Mouse (Mus musculus): ENCODE measurements around the gene Helz2. TPM values are rescaled to one million over a fixed set of nuclear protein-coding genes. Genes with fewer than 3 reads are reported as not detected.
"Not testable (repeated sequence)": the region's sequence is repeated elsewhere in the genome, so short reads cannot be mapped to it uniquely, and the experiment has no call there.

Helz2 gene
- total RNA-seq, 2 experiments from 2014 or later: 5.4 to 18.0 TPM

DNA sequence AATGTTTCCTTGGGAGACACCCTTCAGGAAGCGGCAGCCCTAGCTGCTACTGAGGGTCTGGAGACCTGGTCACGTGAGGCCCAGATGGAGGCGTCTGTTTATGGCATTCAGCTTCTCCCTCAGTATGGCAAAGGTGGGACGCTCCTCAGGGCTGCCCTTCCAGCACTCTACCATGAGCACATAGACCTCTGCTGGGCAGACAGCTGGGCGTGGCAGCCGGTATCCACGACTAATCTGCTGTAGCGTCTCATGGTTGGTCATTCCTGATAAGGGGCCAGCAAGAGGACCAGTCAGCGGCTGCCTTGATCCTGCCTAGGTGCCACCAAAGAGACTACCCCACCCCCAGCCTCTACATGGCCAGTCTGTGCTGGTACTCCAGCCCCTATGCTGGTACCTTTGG is 35.7 kb downstream of the Helz2 start:
- peak; percentile 79 for ATAC-seq (replicated peaks; ENCODE audit: low FRiP score, low TSS enrichment, poor library complexity, severe bottlenecking)

DNA sequence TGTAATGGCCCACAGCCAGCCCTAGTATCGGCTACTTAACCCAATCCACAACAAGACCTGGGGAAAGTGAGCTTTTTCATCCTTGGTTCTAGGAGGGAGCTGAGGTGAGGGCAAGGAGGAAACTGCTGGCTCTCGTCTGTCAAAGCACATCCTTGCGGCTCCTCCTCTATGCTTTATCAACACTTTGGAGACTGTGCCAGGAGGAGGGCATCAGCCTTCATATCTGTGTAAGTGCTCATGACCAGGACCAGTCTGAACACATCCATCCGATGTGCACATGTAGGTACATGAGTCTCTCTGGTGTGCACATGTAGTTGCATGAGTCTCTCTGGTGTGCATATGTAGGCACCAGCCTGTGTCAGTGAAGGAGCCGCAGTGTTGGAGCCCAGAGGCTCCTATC is 36.1 kb downstream of the Helz2 start:
- peak; percentile 31; the same call in 1 of the 2 replicates for ATAC-seq (replicated peaks; ENCODE audit: low FRiP score, low TSS enrichment, poor library complexity, severe bottlenecking)

DNA sequence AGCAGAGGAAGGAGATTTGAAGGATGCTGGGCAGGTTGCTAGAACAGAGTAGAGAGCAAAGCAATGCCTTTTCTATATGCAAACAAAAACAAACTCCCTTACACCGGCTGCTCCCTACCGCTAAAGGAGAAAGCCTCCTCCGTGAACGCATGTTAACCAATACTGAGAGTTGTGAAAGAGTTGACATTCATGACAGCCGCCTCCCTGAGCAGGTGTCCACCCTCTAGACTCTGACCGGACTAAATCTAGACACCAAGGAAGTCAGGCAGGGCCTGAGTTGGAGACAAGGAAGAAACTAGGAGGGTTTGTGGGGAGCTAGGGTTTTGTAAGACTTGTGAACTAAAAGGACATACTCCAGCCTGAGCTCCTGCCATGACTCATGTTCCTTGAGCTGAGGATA is 38.9 kb downstream of the Helz2 start:
- no peak for ATAC-seq (replicated peaks; ENCODE audit: low FRiP score, low TSS enrichment, poor library complexity, severe bottlenecking)

DNA sequence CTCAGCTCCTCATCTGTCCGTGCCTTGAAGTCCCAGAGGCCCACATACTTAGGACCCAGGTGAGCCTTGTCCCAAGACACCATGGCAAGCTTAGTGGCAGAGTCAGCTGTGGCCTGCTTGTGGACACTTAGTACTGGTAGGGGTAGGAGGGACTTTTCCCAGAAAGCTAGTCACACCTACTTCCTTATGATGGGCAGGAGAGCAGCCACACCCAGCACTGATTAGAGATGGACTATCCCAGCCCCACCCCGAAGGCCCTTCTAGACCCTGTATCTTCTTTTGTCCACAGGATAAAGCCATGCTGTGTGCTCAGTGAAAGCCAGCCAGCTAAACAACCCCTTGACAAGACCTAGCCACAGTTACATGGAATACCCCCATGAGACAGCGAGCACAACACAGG is 39.4 kb downstream of the Helz2 start, which contains the start of gene Ptk6:
Gene Ptk6 (minus strand): TSS at position 368 of the 400 bp plus-strand sequence.
- ATAC-seq (replicated peaks; ENCODE audit: low FRiP score, low TSS enrichment, poor library complexity, severe bottlenecking): no peak

- ATAC-seq (replicated peaks; ENCODE audit: low FRiP score, low TSS enrichment, poor library complexity, severe bottlenecking): no peak
Measured at GRCm38 (mm10) chr2:181201606-181202005, 40.2 kb downstream of the Helz2 start.

GRCm38 (mm10) chr2:181196628-181197300 is 45.1 kb downstream of the Helz2 start:
- ATAC-seq (replicated peaks; ENCODE audit: low FRiP score, low TSS enrichment, poor library complexity, severe bottlenecking): 0 out of 2 replicates have a peak, but pooled peaks have one; percentile 34

GRCm38 (mm10) chr2:181193044-181193443 is 48.8 kb downstream of the Helz2 start:
- no peak for ATAC-seq (replicated peaks; ENCODE audit: low FRiP score, low TSS enrichment, poor library complexity, severe bottlenecking)

DNA sequence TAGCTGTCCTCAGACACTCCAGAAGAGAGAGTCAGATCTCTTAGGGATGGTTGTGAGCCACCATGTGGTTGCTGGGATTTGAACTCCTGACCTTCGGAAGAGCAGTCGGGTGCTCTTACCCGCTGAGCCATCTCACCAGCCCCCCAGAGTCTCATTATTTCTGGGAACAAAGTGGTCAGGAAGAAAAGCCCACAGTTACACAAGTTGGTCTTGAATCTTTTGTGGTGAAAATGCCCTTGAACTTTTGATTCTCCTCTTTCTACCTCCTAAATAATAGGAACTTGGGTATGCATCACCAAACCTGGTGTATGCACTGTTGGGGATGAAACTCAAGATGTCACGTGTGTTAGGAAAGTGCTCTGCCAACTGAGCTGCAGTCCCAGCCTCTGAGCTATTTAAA is 49.9 kb downstream of the Helz2 start:
- ATAC-seq (replicated peaks; ENCODE audit: low FRiP score, low TSS enrichment, poor library complexity, severe bottlenecking): no peak

GRCm38 (mm10) chr2:181191385-181191784 is 50.4 kb downstream of the Helz2 start:
- not testable (repeated sequence) for ATAC-seq (replicated peaks; ENCODE audit: low FRiP score, low TSS enrichment, poor library complexity, severe bottlenecking)

DNA sequence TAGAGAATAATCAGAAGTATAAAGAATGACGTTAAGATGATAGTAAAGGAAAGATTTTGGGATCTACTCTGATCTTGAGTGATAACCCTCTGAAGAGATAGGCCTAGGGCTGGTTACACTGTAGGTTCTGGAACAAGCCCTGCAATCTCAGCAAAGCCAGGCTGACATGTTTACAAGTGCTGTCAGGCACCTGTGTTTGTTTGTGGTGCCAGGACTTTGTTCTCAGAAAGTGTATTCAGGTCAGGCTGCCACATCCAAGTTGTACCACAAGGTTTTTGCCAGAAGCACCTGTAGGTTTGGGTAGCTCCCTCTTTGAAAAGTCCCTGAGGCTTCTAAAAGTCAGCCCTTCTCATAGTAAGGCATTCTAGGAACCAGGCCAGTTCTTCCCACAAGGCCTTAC is 52.5 kb downstream of the Helz2 start:
- ATAC-seq (replicated peaks; ENCODE audit: low FRiP score, low TSS enrichment, poor library complexity, severe bottlenecking): no peak

- ATAC-seq (replicated peaks; ENCODE audit: low FRiP score, low TSS enrichment, poor library complexity, severe bottlenecking): no peak
Measured at GRCm38 (mm10) chr2:181188681-181189080, 53.1 kb downstream of the Helz2 start.

DNA sequence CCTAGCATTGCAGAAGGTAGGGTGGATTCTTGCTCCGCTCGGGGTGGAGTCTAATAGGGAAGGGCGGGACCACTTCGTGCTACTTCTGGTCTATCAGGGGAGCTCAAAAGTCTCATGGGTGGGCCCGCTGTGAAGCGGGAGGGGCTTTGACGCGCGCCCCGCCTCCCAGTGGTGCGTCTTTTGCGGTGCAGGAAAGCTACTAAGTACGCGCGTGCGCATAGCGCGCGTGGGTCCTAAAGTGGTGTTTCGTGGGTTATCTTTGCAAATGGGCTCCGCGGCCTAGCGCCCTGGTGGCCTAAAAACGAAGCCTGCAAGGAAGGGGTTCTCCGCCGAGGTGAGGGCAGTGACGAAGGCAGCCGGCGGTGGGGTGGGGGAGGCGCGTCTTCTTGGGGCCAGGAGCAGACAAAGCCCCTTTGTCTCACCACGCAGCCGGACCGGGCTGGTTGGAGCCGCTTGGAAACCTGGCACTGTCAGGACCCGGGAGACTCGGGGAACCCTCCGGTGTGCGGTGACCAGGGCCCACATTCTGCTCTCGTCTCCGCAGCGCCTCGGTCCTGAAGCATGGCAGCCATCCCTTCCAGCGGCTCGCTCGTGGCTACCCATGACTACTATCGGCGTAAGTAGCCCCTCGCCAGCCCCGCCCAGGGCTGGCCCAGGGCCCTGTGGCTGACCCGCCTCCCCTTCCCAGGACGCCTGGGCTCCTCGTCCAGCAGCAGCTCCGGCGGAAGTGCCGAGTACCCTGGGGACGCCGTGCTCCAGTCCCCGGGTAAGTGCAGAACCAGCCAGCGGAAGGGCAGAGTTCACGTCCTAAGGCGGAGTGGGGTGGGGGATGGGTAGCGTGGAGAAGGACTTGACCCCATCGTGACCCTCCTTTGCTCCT is 54.5 kb downstream of the Helz2 start, which contains the start of gene Ppdpf:
Gene Ppdpf (plus strand): TSS at position 127 of the 880 bp plus-strand sequence.
- ATAC-seq (replicated peaks; ENCODE audit: low FRiP score, low TSS enrichment, poor library complexity, severe bottlenecking): peak; percentile 95

DNA sequence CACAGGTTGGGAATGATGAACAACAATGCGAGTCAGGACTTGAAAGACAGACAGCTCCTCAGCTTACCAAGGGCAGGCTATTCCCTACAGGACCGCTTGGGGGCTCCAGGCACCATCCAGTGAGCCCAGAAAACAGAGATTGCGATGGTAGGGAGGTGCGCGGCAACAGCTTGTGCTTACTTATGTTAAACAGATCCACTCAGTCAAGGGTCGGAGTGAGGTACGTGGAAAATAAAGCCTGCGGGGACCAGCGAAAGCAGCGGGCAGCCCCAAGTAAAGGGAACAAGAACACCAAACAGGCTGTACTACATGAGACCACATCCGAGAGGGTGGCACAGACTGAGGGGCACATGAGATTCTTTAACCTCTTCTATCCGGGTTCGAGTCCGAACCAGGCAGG is 55.2 kb downstream of the Helz2 start:
- peak; percentile 84 for ATAC-seq (replicated peaks; ENCODE audit: low FRiP score, low TSS enrichment, poor library complexity, severe bottlenecking)

DNA sequence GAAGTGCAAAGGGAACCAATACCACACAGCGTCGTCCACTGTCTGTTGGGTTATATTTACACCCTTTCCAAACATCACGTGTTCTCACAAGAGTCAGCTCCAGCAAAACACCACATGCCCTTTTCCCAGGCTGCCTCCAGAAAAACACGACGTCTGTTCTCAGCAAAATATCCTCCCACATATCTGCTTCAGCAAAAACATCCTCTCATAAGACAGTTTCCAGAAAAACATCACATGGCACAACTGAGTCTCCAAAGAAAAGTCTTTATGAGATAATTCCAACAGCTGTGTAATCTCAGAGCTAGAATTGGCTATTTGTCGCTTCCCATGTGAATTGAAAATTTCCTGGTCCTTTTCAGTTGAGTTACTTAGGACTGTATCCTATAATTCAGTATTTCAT is 60.9 kb downstream of the Helz2 start:
- no peak for ATAC-seq (replicated peaks; ENCODE audit: low FRiP score, low TSS enrichment, poor library complexity, severe bottlenecking)

- no peak for ATAC-seq (replicated peaks; ENCODE audit: low FRiP score, low TSS enrichment, poor library complexity, severe bottlenecking)
Measured at GRCm38 (mm10) chr2:181178471-181178870, 63.4 kb downstream of the Helz2 start.

GRCm38 (mm10) chr2:181178015-181178414 is 63.8 kb downstream of the Helz2 start:
- no peak for ATAC-seq (replicated peaks; ENCODE audit: low FRiP score, low TSS enrichment, poor library complexity, severe bottlenecking)

Other genes with a start within 250 kb of the Helz2 start
- not detected in 2 replicates for gene Chrna4, start 198.5 kb downstream of the Helz2 start, total RNA-seq (2014; fragmentation: Nextera tagmentation)
- gene Chrna4, start 198.5 kb downstream of the Helz2 start, total RNA-seq (2017): not detected in 2 replicates
- gene Kcnq2, start 106.7 kb downstream of the Helz2 start, total RNA-seq (2014; fragmentation: Nextera tagmentation): not detected in 2 replicates
- gene Kcnq2, start 106.7 kb downstream of the Helz2 start, total RNA-seq (2017): not detected in 2 replicates
- gene Eef1a2, start 85.0 kb downstream of the Helz2 start, total RNA-seq (2014; fragmentation: Nextera tagmentation): not detected in 2 replicates
- not detected in 2 replicates for gene Eef1a2, start 85.0 kb downstream of the Helz2 start, total RNA-seq (2017)
- gene Ppdpf, start 54.8 kb downstream of the Helz2 start, total RNA-seq (2014; fragmentation: Nextera tagmentation): 73.6 and 95.2 TPM in 2 replicates
- gene Ppdpf, start 54.8 kb downstream of the Helz2 start, total RNA-seq (2017): 67.4 and 68.6 TPM in 2 replicates
- gene Ptk6, start 39.2 kb downstream of the Helz2 start, total RNA-seq (2014; fragmentation: Nextera tagmentation): not detected in 2 replicates
- not detected in 2 replicates for gene Ptk6, start 39.2 kb downstream of the Helz2 start, total RNA-seq (2017)
- gene Srms, start 28.8 kb downstream of the Helz2 start, total RNA-seq (2014; fragmentation: Nextera tagmentation): not detected in 2 replicates
- gene Srms, start 28.8 kb downstream of the Helz2 start, total RNA-seq (2017): not detected in 2 replicates
- gene Fndc11, start 22.0 kb downstream of the Helz2 start, total RNA-seq (2014; fragmentation: Nextera tagmentation): not detected in 2 replicates
- not detected in 2 replicates for gene Fndc11, start 22.0 kb downstream of the Helz2 start, total RNA-seq (2017)
- 20.7 and 21.3 TPM in 2 replicates for gene Gmeb2, start 46.0 kb upstream of the Helz2 start, total RNA-seq (2014; fragmentation: Nextera tagmentation)
- gene Gmeb2, start 46.0 kb upstream of the Helz2 start, total RNA-seq (2017): 8.5 and 9.4 TPM in 2 replicates
- not detected in 2 replicates for gene Stmn3, start 72.5 kb upstream of the Helz2 start, total RNA-seq (2014; fragmentation: Nextera tagmentation)
- gene Stmn3, start 72.5 kb upstream of the Helz2 start, total RNA-seq (2017): not detected in 2 replicates
- 110 and 144 TPM in 2 replicates for gene Rtel1, start 77.7 kb upstream of the Helz2 start, total RNA-seq (2014; fragmentation: Nextera tagmentation)
- 45.6 and 78.9 TPM in 2 replicates for gene Rtel1, start 77.7 kb upstream of the Helz2 start, total RNA-seq (2017)
- gene Zgpat, start 122.9 kb upstream of the Helz2 start, total RNA-seq (2014; fragmentation: Nextera tagmentation): 20.3 and 25.2 TPM in 2 replicates
- 26.2 and 45.0 TPM in 2 replicates for gene Zgpat, start 122.9 kb upstream of the Helz2 start, total RNA-seq (2017)
- 53.3 and 66.5 TPM in 2 replicates for gene Arfrp1, start 123.4 kb upstream of the Helz2 start, total RNA-seq (2014; fragmentation: Nextera tagmentation)
- gene Arfrp1, start 123.4 kb upstream of the Helz2 start, total RNA-seq (2017): 52.8 and 72.9 TPM in 2 replicates
- gene Lime1, start 138.1 kb upstream of the Helz2 start, total RNA-seq (2014; fragmentation: Nextera tagmentation): 31.0 and 50.4 TPM in 2 replicates
- 19.8 and 26.8 TPM in 2 replicates for gene Lime1, start 138.1 kb upstream of the Helz2 start, total RNA-seq (2017)
- gene Zbtb46, start 217.4 kb upstream of the Helz2 start, total RNA-seq (2014; fragmentation: Nextera tagmentation): 22.8 and 38.7 TPM in 2 replicates
- gene Zbtb46, start 217.4 kb upstream of the Helz2 start, total RNA-seq (2017): 22.3 and 33.5 TPM in 2 replicates

Measured in megakaryocyte-erythroid progenitor cell, adult 5-6 weeks (primary cell).